Mouse (Mus musculus) neural tube, embryonic 12.5 days (tissue): ENCODE measurements around the gene Gga1. TPM values are rescaled to one million over a fixed set of nuclear protein-coding genes. Genes with fewer than 3 reads are reported as not detected.

Experiments used
- ATAC-seq: fragments of 200-750 bp; cut with Nextera tagmentation; 2 replicates; pipeline ENCODE4 v1.8.0; 2017; ENCODE audit warnings: low read depth, mild to moderate bottlenecking, moderate TSS enrichment, moderate library complexity; ENCODE audit not compliant: low FRiP score
- H3K27ac ChIP-seq: fragments of 300-500 bp; sonication (generic); 2 replicates; pipeline ENCODE4 v1.5.1; 2016
- H3K27me3 ChIP-seq: fragments of 300-500 bp; sonication (generic); replicated peaks from 2 replicates; pipeline ENCODE4 v1.6.1; 2016; ENCODE audit warnings: mild to moderate bottlenecking
- H3K36me3 ChIP-seq: fragments of 300-500 bp; sonication (generic); 2 replicates; pipeline ENCODE4 v1.6.1; 2016; ENCODE audit warnings: mild to moderate bottlenecking
- H3K4me1 ChIP-seq: fragments of 300-500 bp; sonication (generic); 2 replicates; pipeline ENCODE4 v1.6.1; 2016
- H3K4me2 ChIP-seq: fragments of 300-500 bp; sonication (generic); replicated peaks from 2 replicates; pipeline ENCODE4 v1.6.1; 2016; ENCODE audit warnings: mild to moderate bottlenecking
- H3K4me3 ChIP-seq: fragments of 300-500 bp; sonication (generic); 2 replicates; pipeline ENCODE4 v1.5.1; 2016
- H3K9ac ChIP-seq: fragments of 300-500 bp; sonication (generic); 2 replicates; pipeline ENCODE4 v1.6.1; 2016; ENCODE audit warnings: mild to moderate bottlenecking
- H3K9me3 ChIP-seq: fragments of 300-500 bp; sonication (generic); 2 replicates; pipeline ENCODE4 v1.6.1; 2016; ENCODE audit warnings: mild to moderate bottlenecking
- WGBS: fragments of 180-500 bp; shearing (Covaris S2); methylation state at CpG from one replicate; pipeline ENCODE4 v1.1.7; 2016; 5-methylcytosine and 5-hydroxymethylcytosine counted together
- polyA plus RNA-seq: library from polyadenylated mRNA; unstranded; fragments of >200 nt; fragmentation: Nextera tagmentation; extraction: Ambion mirVana; gene quantifications from 2 replicates; pipeline ENCODE4 v1.2.1, GENCODE M21; 2016

Gga1 gene
- polyA plus RNA-seq, 1 experiment from 2014 or later = 57.5 TPM

DNA sequence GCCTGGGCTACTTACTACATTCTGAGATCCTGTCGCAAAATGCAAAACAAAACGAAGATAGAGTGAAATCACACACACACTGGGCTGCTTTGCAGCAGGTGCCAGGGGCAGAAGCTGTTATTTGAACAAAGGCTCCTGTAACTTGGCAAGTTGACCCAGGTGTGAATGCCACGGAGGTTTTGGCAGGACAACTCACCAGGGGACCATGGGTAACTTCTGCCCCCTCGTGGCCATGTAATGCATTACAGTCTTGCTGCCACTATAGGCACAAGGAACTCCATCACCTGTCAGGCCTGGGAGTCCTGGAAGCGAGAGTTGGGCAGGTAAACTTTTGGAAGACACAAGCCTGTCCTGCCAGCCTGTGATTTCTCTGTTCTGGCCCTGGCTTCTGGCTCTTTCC is 28.5 kb upstream of the Gga1 start:
- peaks cover 24% of the 10 kb centered on the region for H3K27me3 ChIP-seq
- WGBS = 33% methylated on average over 5 of the region's 5 CpGs

DNA sequence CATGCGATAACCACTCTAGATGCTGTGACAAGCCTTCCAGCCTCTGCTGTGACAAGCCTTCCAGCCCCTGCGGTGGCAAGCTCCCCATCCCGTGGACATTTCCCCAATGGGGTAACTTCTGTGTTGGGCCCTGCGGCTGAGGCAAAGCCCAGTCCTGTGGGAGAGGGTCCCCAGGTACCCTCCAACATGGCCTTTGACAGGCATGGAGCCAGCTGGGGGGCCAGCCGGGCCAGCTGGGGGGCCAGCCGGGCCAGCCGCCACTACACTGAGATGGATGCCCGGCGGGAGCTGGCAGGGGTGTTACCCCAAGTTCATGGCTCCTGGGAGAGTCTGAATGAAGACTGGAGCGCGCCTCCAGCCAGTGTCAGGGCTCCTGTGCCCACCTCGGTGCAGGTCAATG is 27.5 kb upstream of the Gga1 start:
- Histone ChIP-seq H3K27ac (no peak overlapping the region), H3K4me3 (no peak overlapping the region), H3K4me2 (no peak overlapping the region), H3K9me3 (no peaks in the 10 kb centered on the region), H3K9ac (no peak overlapping the region), H3K4me1 (peaks cover 17% of the 10 kb centered on the region), H3K36me3 (no peaks in the 10 kb centered on the region), H3K27me3 (peaks cover 14% of the 10 kb centered on the region)
- 86% methylated on average over 12 of the region's 12 CpGs for WGBS
- no peak for ATAC-seq

More for the DNA sequence above, 28.5 kb upstream of the Gga1 start:
- Histone ChIP-seq H3K4me2 (no peak overlapping the region), H3K9ac (no peak overlapping the region), H3K36me3 (no peaks in the 10 kb centered on the region), H3K9me3 (no peaks in the 10 kb centered on the region), H3K4me1 (peaks cover 17% of the 10 kb centered on the region), H3K4me3 (no peak overlapping the region), H3K27ac (no peak overlapping the region)
- no peak for ATAC-seq

DNA sequence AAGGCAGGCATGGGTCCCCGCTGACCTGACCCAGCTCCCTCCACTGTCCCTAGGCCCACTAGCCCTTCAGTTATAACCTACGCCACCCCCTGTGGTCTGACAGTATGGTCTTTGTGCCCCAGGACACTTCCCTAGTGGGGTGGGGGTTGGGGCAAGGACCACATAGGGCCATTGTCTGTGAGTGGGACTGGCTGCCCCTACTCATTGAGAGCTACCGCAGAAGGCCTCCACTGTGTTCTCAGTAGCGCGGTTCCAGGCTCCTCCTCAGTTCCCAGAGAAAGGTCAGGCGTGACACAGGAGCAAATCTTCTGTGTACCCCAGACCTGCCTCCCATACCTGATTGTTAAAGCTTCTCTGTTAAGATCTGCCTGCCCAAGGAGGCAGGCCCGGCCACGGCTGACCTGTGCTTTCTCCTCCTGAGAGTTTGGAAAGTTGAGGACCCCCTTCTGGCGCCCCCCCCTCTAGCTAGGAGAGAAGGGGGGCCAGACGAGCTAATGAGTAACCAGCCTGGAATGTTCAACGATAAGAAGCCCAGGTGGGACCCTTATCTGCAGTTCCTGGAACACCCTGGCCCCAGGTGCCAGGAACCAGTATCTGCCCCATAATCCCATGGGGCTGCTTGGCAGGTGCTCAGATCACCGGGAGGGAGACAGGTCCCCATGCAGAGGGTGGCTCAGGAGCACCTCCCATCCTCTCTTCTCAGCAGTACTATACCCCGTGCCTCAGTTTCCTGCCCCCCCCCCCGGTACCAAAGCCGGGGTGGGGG is 26.7 kb upstream of the Gga1 start:
- Histone ChIP-seq H3K27ac (no peak overlapping the region), H3K36me3 (no peaks in the 10 kb centered on the region), H3K4me2 (no peak overlapping the region), H3K9ac (no peak overlapping the region), H3K4me1 (peaks cover 11% of the 10 kb centered on the region; the same call in 1 of the 2 replicates), H3K4me3 (no peak overlapping the region), H3K27me3 (peaks cover 10% of the 10 kb centered on the region; the same call in 1 of the 2 replicates), H3K9me3 (no peaks in the 10 kb centered on the region)
- WGBS = 67% methylated on average over 15 of the region's 15 CpGs
- no peak for ATAC-seq

DNA sequence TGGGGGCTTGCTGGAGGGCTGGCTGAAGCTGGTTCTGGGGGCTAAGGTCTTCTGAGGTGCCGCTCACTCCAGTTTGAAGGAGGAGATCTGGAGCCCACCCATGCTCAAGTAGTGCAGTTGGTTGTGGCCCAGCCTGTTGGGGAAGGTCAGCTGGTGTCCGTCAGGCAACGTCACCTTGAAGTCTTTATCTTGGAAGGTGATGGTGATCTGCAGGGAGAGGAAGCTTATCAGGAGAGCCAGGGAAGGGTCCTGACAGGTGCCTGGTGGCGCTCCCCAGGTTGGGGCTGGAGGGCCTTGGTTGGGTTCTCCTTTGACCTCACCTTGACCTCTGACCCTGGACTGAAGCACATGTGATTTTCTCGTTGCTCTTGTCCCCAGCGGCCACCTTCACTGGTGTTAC is 26.0 kb upstream of the Gga1 start:
- H3K27ac ChIP-seq = no peak overlapping the region
- H3K4me2 ChIP-seq = no peak overlapping the region
- no peak overlapping the region for H3K9ac ChIP-seq
- no peak overlapping the region for H3K4me3 ChIP-seq
- 75% methylated on average over 6 of the region's 6 CpGs for WGBS
- no peaks in the 10 kb centered on the region for H3K36me3 ChIP-seq
- peaks cover 6% of the 10 kb centered on the region; the same call in 1 of the 2 replicates for H3K4me1 ChIP-seq
- ATAC-seq = no peak
- H3K27me3 ChIP-seq = peaks cover 10% of the 10 kb centered on the region; the same call in 1 of the 2 replicates
- no peaks in the 10 kb centered on the region for H3K9me3 ChIP-seq

DNA sequence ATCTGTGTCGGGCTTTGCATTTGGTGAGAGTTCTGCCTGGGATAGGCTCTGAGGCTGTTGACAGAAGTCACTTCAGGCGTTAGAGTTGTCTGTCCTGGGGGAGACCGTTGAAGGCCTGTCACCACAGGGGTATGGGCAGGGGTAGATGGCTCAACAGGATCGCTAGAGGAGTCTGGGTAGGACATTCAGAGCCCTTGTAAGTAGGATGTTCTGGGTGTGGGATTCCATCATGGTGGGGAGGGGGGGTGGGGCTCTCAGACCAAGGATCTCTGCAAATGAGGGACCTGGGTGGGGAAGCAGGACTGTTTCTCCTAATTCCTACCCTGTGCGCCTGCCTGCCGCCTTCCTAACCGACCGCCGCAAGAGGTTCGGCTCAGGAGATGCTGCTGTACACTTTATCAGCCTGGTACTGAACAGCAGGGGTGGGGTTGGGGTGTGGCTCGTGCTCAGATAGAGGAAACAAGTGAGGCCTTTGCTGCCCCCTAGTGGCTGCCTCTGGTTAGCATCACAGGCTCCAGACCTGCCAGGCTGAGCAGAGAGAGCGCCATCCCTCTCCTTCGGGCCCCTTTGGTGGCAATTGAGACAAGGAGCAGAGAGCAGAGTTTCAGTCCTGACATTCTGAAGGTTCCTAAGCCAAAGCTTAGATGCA is 25.4 kb upstream of the Gga1 start:
- 15% methylated on average over 13 of the region's 13 CpGs for WGBS
- H3K27ac ChIP-seq = no peak overlapping the region
- ATAC-seq = peak; percentile 57; the same call in 1 of the 2 replicates
- H3K9ac ChIP-seq = no peak overlapping the region
- H3K9me3 ChIP-seq = no peaks in the 10 kb centered on the region
- peaks cover 6% of the 10 kb centered on the region; the same call in 1 of the 2 replicates for H3K4me1 ChIP-seq
- H3K4me2 ChIP-seq = peak overlapping the region; percentile 40
- peaks cover 10% of the 10 kb centered on the region; the same call in 1 of the 2 replicates for H3K27me3 ChIP-seq
- H3K36me3 ChIP-seq = no peaks in the 10 kb centered on the region
- H3K4me3 ChIP-seq = no peak overlapping the region

DNA sequence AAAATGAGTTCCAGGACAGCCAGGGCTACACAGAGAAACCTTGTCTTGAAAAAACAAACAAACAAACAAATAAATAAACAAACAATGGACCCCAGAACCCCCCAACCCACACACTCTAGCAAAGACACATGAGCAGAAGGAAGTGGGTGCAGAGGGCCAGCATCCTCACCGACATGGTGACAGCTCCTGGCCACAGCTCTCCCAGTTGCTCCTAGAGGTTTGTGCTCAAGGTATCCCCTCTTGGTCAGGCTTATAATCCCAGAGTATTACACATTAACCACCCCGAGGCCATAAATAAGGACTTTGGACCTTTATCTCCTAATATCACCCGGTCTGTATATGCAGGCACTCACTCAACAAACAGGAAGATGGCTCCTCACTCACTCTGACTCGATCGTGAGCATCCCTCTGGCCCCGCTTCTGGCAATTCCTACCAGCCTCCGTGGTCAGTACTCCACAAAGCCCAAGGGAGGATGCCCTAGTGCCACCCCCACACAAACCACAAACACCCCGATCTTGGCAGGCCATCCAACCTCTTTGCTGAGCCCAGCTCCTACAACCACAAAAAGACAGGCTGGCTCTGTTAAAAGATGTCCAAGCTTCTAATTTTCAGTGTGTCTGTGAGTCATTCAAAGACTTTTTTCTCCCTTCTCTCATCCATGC is 21.6 kb upstream of the Gga1 start, which contains the start of gene Lgals2:
Lgals2 (minus strand) TSS at position 227 of the 663 bp plus-strand sequence.
- Histone ChIP-seq H3K27me3 (no peaks in the 10 kb centered on the region), H3K36me3 (no peaks in the 10 kb centered on the region), H3K4me1 (peaks cover 6% of the 10 kb centered on the region; the same call in 1 of the 2 replicates), H3K27ac (no peak within 1 kb of the TSS), H3K9ac (no peak within 1 kb of the TSS), H3K4me3 (no peak within 1 kb of the TSS), H3K4me2 (no peak within 1 kb of the TSS), H3K9me3 (no peaks in the 10 kb centered on the region)
- no peak for ATAC-seq
- 74% methylated on average over 8 of the region's 8 CpGs for WGBS

DNA sequence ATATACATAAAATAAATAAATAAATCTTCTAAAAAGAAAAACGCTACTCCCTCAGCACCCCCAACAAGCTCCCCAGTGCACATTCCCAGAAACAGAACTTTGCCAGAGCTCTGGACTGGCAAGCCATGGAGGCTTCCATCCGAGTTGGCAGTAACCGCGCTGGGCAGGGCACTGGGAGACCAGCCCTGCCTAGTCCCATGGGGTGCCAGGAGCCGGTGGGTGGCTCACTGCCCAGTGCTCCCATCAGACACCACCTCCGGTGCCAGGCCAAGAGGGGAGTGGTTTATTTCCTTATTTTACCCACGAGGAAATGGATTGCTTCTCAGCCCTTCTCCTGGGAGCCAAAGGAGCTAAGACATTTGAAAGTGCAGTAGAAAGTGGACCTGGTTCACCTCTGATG is 20.0 kb upstream of the Gga1 start:
- no peaks in the 10 kb centered on the region for H3K9me3 ChIP-seq
- no peak overlapping the region for H3K9ac ChIP-seq
- WGBS = 84% methylated on average over 7 of the region's 7 CpGs
- no peaks in the 10 kb centered on the region for H3K27me3 ChIP-seq
- H3K4me1 ChIP-seq = no peaks in the 10 kb centered on the region
- no peak overlapping the region for H3K27ac ChIP-seq
- no peak overlapping the region for H3K4me2 ChIP-seq
- H3K36me3 ChIP-seq = no peaks in the 10 kb centered on the region
- H3K4me3 ChIP-seq = no peak overlapping the region
- no peak for ATAC-seq

DNA sequence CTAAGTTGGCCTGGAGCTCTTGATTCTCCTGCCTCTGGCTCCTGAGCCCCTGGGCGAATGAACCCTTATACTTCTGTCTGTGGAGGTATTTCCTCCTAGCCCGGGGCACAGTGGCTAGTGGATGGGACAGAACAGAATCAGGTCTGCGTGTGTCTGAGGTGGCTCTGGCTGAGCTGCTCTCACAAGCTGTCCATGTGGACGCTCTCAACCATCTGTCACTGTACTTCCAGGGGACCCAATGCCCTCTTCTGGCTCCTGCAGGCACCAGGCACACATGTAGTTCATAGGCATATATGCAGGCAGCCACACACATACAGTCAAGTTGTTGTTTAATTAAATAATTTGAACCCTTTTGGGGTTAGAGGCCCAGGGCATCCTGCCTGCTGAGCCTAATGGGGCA is 17.7 kb upstream of the Gga1 start:
- Histone ChIP-seq H3K4me1 (no peaks in the 10 kb centered on the region), H3K9me3 (no peaks in the 10 kb centered on the region), H3K36me3 (no peaks in the 10 kb centered on the region), H3K27ac (no peak overlapping the region), H3K4me2 (no peak overlapping the region), H3K27me3 (no peaks in the 10 kb centered on the region), H3K9ac (no peak overlapping the region), H3K4me3 (no peak overlapping the region)
- 82% methylated on average over 4 of the region's 4 CpGs for WGBS
- ATAC-seq = no peak

DNA sequence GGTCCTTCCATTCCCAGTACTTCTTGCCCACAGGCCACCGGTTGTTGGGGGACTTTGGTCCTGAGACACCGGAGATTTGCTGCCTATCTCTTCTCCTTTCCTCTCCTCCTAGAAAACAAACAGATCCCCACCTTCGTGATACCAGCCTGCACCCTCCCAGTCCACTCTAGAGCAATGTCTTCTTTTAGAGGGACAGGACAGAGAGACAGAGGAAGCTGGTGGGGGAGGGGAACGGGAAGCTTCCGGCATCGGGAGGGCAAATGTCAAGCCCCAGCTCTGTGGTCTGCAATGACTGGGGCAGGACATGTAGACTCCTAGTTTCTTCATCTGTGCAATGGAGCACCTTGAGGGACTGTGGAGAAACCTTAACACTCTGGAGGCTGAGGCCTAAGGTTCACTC is 17.3 kb upstream of the Gga1 start:
- 81% methylated on average over 6 of the region's 6 CpGs for WGBS
- Histone ChIP-seq H3K9me3 (no peaks in the 10 kb centered on the region), H3K4me3 (no peak overlapping the region), H3K9ac (no peak overlapping the region), H3K4me1 (no peaks in the 10 kb centered on the region), H3K4me2 (no peak overlapping the region), H3K27me3 (no peaks in the 10 kb centered on the region), H3K27ac (no peak overlapping the region), H3K36me3 (no peaks in the 10 kb centered on the region)
- no peak for ATAC-seq

DNA sequence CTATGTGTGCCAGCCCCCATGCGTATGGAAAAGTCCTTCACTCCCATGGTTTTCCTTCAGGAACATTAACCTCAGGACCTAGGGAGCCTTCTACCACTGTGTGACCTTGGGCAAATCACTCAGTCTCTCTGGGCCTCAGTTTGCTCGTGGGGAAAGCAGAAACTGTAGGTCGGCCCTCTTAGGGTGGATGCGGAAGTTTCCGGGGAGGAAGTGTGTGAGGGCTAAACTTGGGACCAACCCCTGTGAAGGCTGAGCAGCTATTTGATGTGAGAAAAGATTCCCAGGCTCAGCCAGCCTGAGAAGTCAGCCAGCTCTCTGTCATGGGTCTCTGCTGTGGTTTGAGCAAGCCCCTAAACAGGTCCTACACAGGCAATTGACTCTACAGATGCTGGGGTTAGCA is 14.7 kb upstream of the Gga1 start:
- no peak for ATAC-seq
- 93% methylated on average over 5 of the region's 5 CpGs for WGBS
- Histone ChIP-seq H3K9ac (no peak overlapping the region), H3K4me2 (no peak overlapping the region), H3K4me1 (no peaks in the 10 kb centered on the region), H3K36me3 (no peaks in the 10 kb centered on the region), H3K27me3 (no peaks in the 10 kb centered on the region), H3K9me3 (no peaks in the 10 kb centered on the region), H3K27ac (no peak overlapping the region), H3K4me3 (no peak overlapping the region)

DNA sequence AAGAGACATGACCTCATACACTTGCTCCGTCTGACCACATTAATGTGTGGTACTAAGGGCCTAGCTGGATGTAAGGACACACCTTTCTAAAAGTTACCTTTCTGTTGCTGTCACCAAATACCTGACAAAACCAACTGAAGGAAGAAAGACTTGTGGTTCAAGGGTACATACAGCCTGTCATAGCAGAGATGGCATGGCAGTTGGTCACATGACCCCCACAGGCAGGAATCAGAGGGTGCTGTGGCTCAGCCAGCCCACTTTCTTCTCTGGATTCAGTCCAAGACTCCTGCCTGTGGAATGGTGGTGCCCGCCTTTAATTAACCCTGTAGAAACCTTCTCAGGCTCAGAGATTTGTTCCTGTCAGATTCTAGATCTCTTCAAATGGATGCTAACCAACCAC is 13.8 kb upstream of the Gga1 start:
- no peak overlapping the region for H3K27ac ChIP-seq
- no peaks in the 10 kb centered on the region for H3K4me1 ChIP-seq
- H3K27me3 ChIP-seq = no peaks in the 10 kb centered on the region
- H3K36me3 ChIP-seq = no peaks in the 10 kb centered on the region
- H3K4me2 ChIP-seq = no peak overlapping the region
- no peak overlapping the region for H3K4me3 ChIP-seq
- no peak overlapping the region for H3K9ac ChIP-seq
- ATAC-seq = no peak
- WGBS = 84% methylated on average over 2 of the region's 2 CpGs
- no peaks in the 10 kb centered on the region for H3K9me3 ChIP-seq

DNA sequence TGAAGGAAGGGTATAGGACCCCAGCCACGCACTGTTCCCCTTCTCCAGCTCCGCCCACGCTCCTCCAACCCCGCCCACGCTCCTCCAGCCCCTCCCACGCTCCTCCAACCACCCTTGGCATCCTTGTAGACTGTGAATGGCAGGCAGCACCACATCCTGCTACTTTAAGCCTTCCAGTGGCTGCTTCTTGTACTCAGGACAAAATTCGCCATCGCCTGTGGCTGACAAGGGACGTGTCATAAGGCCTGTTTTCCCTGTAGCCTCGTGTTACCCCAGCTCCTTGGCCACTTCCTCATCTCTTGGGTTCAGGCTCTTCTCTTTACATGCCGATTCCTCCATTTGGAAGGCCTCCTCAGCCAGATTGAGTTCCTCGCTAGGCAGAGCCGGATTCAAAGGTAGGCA is 13.1 kb upstream of the Gga1 start:
- Histone ChIP-seq H3K4me1 (peaks cover 3% of the 10 kb centered on the region; the same call in 1 of the 2 replicates), H3K27me3 (no peaks in the 10 kb centered on the region), H3K36me3 (no peaks in the 10 kb centered on the region), H3K4me3 (no peak overlapping the region), H3K9me3 (no peaks in the 10 kb centered on the region), H3K9ac (no peak overlapping the region), H3K27ac (no peak overlapping the region), H3K4me2 (no peak overlapping the region)
- ATAC-seq = no peak
- WGBS = 45% methylated on average over 13 of the region's 13 CpGs
